Mouse (Mus musculus): ENCODE results near the gene Kdsr. TPM values are rescaled to one million over a fixed set of nuclear protein-coding genes. Genes with fewer than 3 reads are reported as not detected.

The Kdsr gene
- polyA plus RNA-seq, 1 experiment from 2014 or later, result 13.2 TPM

DNA sequence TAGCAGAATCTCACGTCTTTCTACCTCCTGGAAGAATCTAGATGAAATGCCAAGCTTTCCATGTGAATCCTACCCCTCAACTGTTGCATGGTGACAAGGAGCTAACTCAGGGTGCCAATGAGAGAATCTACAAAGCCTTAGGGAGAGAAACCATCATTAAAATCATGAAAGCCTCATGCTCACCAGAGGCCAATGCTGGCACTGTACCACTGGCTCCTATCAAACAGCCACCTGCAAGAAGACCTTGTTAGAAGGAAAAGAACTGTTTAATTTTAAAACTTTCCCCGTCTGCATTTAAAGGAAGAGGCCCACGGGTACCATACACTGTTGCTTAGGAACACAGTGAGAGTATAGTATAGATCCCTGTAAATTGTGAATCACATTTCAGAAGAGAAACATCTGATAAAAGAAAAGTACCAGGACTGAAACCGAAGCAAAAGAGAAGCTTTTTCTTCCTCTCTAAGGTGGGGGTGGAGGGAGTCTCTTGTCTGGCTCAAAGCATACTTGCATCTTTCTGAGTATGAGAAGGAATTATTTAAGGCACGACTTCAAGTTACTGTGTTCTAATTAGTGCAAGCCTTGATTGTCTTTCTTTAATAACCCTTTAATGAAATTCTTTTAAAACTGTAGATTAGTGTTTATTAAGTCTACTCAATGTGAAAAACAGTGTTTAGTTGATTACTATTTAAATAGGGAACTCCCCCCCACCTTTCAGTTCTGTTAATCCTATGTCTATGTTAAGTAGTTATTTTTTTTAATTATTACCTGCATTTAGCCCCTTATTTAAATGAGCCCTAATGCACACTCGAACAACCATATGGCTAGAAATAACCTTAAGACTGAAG lies 52.3 kb downstream of the Kdsr start:
- Histone ChIP-seq H3K9me3 (no peaks in the 10 kb centered on the region), H3K4me2 (replicated peaks) (no peak overlapping the region), H3K4me1 (replicated peaks) (peaks cover 6% of the 10 kb centered on the region; the same call in 1 of the 2 replicates), H3K36me3 (no peaks in the 10 kb centered on the region), H3K27me3 (replicated peaks) (no peaks in the 10 kb centered on the region), H3K4me3 (replicated peaks) (no peak overlapping the region), H3K9ac (no peak overlapping the region), H3K27ac (no peak overlapping the region)
- ATAC-seq, result no peak
- 78% methylated on average over 6 of the region's 6 CpGs for WGBS

DNA sequence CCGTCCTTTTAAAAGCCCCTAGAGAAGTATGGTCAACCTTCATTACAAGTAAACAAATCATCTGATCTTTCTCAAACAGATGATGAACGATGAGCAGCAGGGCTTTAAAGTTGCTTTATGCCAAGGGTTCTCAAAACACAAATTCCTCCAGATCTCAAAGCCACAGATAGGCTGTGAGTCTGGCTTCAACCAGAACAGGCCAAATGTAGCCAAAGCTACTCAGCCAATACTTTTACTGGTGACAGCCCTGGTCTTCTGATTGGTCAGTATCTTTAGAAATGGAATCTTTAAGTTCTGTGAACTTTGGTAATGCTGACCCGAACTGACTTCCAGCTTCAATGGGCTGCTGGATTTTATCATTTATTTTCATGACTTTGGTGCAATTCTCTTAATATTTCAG lies 56.3 kb downstream of the Kdsr start:
- Histone ChIP-seq H3K4me2 (replicated peaks) (no peak overlapping the region), H3K36me3 (no peaks in the 10 kb centered on the region), H3K4me3 (replicated peaks) (no peak overlapping the region), H3K9me3 (no peaks in the 10 kb centered on the region), H3K27me3 (replicated peaks) (no peaks in the 10 kb centered on the region), H3K27ac (no peak overlapping the region), H3K4me1 (replicated peaks) (no peaks in the 10 kb centered on the region), H3K9ac (no peak overlapping the region)
- ATAC-seq, result no peak
- 54% methylated on average over 3 of the region's 3 CpGs for WGBS

DNA sequence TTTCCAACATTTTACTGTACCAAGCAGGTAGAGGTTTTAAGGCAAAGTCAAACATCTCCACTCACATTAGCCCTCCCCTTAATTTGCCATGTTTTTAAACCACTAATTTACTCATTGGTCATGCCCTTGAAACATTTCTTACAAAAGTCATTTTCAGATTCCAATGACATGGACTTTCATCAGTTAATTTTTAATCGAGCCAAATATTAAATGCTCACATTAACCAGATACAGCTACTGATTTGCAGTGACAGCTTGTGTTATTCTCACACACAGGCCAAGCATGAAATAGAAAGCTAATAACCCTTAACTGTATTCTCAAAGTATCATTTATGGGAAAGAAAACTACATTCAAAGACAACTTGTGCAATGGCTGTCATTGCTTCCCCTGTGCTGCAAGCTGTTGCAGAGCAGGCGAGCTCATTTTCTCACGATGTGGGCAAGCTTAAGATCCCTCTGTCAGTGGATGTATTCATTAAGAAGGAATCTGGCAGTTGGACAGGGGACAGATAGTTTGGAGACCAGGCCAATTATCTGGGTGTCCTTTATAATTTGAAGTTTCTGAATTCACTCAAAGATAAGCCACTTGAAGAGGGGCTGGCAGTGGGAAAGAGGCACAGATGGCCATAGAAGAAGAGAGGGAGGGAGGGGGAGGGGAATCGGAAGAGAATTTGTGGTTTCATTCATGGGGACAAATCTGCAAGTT lies 56.9 kb downstream of the Kdsr start:
- H3K4me2 ChIP-seq (replicated peaks), result no peak overlapping the region
- H3K9me3 ChIP-seq, result no peaks in the 10 kb centered on the region
- H3K27ac ChIP-seq, result no peak overlapping the region
- no peak overlapping the region for H3K9ac ChIP-seq
- WGBS, result 58% methylated on average over 4 of the region's 4 CpGs
- no peaks in the 10 kb centered on the region for H3K27me3 ChIP-seq (replicated peaks)
- H3K4me3 ChIP-seq (replicated peaks), result no peak overlapping the region
- H3K4me1 ChIP-seq (replicated peaks), result no peaks in the 10 kb centered on the region
- no peaks in the 10 kb centered on the region for H3K36me3 ChIP-seq
- ATAC-seq, result no peak

DNA sequence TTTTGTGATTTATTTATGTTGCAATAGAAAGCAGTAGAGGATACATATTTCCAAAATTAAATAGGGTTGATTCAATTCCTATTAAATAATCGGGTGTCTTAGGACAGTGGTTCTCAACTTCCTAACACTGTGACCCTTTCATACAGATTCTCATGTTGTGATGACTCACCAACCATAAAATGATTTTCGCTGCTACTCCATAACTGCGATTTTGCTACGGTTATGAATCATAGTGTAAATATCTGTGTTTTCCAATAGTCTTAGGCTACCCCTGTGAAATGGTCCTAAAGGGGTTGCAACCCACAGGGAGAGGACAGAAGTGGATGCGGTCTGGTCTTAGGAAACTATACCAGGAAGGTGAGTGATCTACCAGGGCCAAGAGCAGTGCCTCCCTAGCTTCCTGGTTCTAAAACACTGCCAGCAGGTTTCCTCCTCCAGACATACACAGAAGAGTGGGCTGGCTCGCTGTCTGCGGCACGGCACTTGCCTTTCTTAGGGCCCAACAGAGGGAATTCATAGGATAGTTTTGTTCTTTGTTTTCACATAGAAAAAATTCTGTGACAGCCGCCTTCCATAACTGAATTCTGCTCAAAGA lies 58.9 kb downstream of the Kdsr start:
- Histone ChIP-seq H3K9ac (no peak overlapping the region), H3K27me3 (replicated peaks) (no peaks in the 10 kb centered on the region), H3K4me3 (replicated peaks) (no peak overlapping the region), H3K4me2 (replicated peaks) (no peak overlapping the region), H3K4me1 (replicated peaks) (no peaks in the 10 kb centered on the region), H3K27ac (no peak overlapping the region), H3K9me3 (no peaks in the 10 kb centered on the region), H3K36me3 (no peaks in the 10 kb centered on the region)
- WGBS, result 78% methylated on average over 9 of the region's 9 CpGs
- ATAC-seq, result peak; percentile 59

DNA sequence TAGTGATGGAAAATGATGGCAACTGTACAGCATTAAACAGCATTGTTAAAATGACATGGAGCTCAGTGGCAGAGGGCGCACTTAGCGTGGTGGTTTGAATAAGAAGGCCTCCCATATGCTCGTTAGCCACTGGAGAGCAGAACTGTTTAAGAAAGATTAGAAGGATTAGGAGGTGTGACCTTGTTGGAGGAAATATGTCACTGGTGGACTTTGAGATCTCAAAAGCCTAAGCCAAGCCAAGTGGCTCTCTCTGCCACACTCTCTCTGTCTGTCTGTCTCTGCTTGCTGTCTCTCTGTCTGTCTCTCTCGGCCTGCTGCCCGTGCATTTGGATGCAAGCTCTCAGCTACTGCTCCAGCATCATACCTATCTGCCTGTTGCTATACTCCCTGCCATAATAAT lies 63.1 kb downstream of the Kdsr start:
- H3K9me3 ChIP-seq, result no peaks in the 10 kb centered on the region
- H3K27me3 ChIP-seq (replicated peaks), result no peaks in the 10 kb centered on the region
- H3K4me3 ChIP-seq (replicated peaks), result no peak overlapping the region
- no peaks in the 10 kb centered on the region for H3K4me1 ChIP-seq (replicated peaks)
- H3K9ac ChIP-seq, result no peak overlapping the region
- no peak overlapping the region for H3K27ac ChIP-seq
- no peak overlapping the region for H3K4me2 ChIP-seq (replicated peaks)
- no peak for ATAC-seq
- no peaks in the 10 kb centered on the region for H3K36me3 ChIP-seq
- 91% methylated on average over 5 of the region's 5 CpGs for WGBS

DNA sequence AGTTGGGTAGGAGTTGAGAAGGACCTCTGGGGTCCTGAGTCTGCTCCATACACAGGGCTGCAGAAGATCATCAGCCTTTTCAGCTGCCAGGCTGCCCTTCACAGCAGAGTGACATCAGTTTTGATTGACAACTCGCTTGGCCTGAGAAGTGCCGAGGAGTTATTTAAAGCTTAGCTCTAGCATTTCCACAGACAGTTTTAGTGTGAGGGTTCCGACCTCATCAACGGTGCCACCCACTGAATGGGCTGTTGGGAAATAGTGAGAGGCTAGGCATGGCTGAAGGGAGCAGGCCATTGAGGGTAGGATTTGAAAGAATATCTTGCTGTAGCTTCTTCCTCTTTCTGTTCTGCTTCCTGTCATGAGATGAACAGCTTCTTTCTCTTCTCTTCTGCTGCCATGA lies 63.9 kb downstream of the Kdsr start:
- Histone ChIP-seq H3K9me3 (no peaks in the 10 kb centered on the region), H3K36me3 (no peaks in the 10 kb centered on the region), H3K4me1 (replicated peaks) (no peaks in the 10 kb centered on the region), H3K4me2 (replicated peaks) (no peak overlapping the region), H3K9ac (no peak overlapping the region), H3K27ac (no peak overlapping the region), H3K27me3 (replicated peaks) (no peaks in the 10 kb centered on the region), H3K4me3 (replicated peaks) (no peak overlapping the region)
- ATAC-seq, result no peak
- 86% methylated on average over 4 of the region's 4 CpGs for WGBS

DNA sequence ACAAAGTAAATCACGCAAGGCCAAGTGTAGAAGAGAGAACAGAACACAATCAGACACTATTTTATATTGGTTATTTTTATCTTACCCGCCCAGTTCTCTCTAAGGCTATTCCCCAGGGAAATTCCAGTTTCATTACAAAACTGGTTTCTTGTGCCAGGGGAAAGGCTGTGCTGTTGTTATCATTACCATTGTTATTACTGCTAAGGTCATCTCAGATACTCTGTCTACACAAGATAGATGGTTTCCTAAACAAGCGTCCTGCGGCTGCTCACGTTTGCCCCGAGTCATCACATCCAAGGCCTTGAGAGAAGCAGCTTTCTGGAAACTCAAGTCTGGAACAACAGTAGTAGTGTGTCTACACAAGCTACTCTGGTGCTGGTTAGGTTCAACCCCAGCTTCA lies 65.2 kb downstream of the Kdsr start:
- no peak for ATAC-seq
- H3K4me1 ChIP-seq (replicated peaks), result no peaks in the 10 kb centered on the region
- no peak overlapping the region for H3K27ac ChIP-seq
- H3K27me3 ChIP-seq (replicated peaks), result no peaks in the 10 kb centered on the region
- 71% methylated on average over 6 of the region's 6 CpGs for WGBS
- no peak overlapping the region for H3K9ac ChIP-seq
- no peaks in the 10 kb centered on the region for H3K36me3 ChIP-seq
- no peak overlapping the region for H3K4me3 ChIP-seq (replicated peaks)
- H3K9me3 ChIP-seq, result no peaks in the 10 kb centered on the region
- H3K4me2 ChIP-seq (replicated peaks), result no peak overlapping the region

DNA sequence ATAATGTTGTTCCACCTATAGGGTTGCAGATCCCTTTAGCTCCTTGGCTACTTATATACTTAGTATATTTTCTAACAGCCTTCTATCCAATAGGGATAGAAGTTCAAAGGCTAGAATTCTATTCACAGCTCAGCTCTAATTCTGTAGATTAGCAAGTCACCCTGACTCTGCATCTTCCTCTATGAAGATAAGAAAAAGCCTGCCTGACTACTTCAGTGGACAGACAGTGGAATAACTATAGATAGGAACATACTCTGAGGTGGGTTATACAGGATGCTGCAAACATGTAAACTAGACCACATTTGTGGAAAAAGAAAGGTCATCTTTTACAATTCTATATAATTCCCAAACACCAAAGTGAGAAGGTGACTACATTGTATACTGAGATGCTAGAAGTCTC lies 66.9 kb downstream of the Kdsr start:
- no peak overlapping the region for H3K9ac ChIP-seq
- H3K36me3 ChIP-seq, result no peaks in the 10 kb centered on the region
- no peaks in the 10 kb centered on the region for H3K9me3 ChIP-seq
- no peaks in the 10 kb centered on the region for H3K27me3 ChIP-seq (replicated peaks)
- no peak overlapping the region for H3K27ac ChIP-seq
- ATAC-seq, result no peak
- no peak overlapping the region for H3K4me2 ChIP-seq (replicated peaks)
- H3K4me3 ChIP-seq (replicated peaks), result no peak overlapping the region
- no peaks in the 10 kb centered on the region for H3K4me1 ChIP-seq (replicated peaks)

DNA sequence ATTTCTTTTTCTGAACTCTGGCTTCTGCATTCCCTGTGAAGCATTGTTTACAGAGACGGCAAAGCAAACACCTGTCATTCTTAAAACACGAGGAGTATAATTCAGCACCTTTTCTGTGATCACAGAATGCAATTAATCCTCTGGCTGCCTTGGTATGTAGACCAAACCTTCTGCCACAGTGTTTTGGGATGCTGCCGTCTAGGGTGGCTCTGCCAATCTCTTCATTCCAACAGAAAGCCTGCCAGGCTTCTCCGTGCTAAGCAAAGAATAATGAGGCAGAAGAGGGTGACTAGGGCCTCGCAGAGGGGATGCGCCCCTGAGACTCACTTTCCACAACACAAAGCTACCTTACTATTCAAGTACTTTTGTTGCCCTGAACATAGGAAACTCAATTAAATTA lies 68.6 kb downstream of the Kdsr start:
- no peak overlapping the region for H3K9ac ChIP-seq
- no peaks in the 10 kb centered on the region for H3K9me3 ChIP-seq
- ATAC-seq, result no peak
- no peaks in the 10 kb centered on the region for H3K27me3 ChIP-seq (replicated peaks)
- no peak overlapping the region for H3K27ac ChIP-seq
- H3K4me2 ChIP-seq (replicated peaks), result no peak overlapping the region
- no peaks in the 10 kb centered on the region for H3K4me1 ChIP-seq (replicated peaks)
- no peak overlapping the region for H3K4me3 ChIP-seq (replicated peaks)
- whole genome bisulfite sequencing, result 77% methylated on average over 6 of the region's 6 CpGs
- no peaks in the 10 kb centered on the region; the same call in 1 of the 2 replicates for H3K36me3 ChIP-seq

DNA sequence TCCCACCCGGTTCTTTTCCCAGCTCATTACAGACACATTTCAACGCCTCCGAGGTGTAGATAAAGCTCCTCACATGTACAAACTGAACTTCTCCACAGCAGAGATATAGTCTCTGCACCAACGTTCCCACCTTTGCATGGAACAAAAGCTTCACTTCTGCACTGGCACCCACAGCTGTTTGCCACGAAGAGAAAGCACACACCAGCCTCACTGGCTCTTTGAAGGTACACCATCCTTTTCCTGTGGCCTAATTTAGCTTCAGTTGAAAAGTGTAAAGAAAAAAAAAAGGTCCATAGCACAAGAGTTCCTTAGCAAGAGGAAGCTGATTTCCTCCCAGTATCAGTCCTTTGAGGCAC lies 71.4 kb downstream of the Kdsr start:
- WGBS, result 85% methylated on average over 5 of the region's 5 CpGs
- Histone ChIP-seq H3K9ac (no peak overlapping the region), H3K36me3 (no peaks in the 10 kb centered on the region; the same call in 1 of the 2 replicates), H3K27ac (no peak overlapping the region), H3K9me3 (no peaks in the 10 kb centered on the region), H3K27me3 (replicated peaks) (no peaks in the 10 kb centered on the region), H3K4me1 (replicated peaks) (no peaks in the 10 kb centered on the region), H3K4me3 (replicated peaks) (no peak overlapping the region), H3K4me2 (replicated peaks) (no peak overlapping the region)
- no peak for ATAC-seq

DNA sequence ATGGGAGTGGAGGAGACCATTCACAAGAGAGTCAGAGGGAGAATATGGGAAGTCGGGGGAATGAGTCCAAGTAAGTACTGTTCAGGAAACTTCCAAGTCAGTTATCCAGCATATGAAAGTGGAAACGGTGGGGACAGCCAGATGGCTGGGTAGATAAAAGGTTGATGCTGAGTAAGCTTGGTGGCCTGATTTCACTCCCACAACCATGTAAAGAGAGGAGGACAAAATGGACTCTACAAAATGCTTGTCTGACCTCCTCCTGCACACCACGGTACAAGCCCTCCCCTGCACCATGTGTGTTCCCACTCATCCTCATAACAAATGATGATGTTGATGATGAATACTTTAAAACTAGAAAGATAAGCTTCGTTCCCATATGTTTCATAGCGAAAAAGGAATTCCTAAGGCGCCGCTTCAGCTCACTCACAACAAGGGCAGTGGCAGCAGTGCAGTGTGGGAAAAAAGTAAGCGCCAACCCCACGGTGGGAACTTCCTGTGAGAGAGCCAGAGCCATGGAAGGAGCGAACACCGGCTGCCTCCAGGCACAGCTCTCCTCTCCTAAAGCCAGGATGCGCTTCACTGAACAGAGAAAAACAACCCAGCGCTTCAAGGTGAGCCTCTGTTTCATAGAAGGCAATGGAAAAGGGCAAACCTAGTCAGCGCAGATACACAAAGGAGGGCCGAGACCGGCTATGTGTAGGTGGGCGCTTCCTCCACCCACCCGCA lies 71.9 kb downstream of the Kdsr start:
- no peak overlapping the region for H3K27ac ChIP-seq
- no peak overlapping the region for H3K9ac ChIP-seq
- no peaks in the 10 kb centered on the region; the same call in 1 of the 2 replicates for H3K36me3 ChIP-seq
- no peaks in the 10 kb centered on the region for H3K9me3 ChIP-seq
- ATAC-seq, result no peak
- H3K4me1 ChIP-seq (replicated peaks), result no peaks in the 10 kb centered on the region
- H3K27me3 ChIP-seq (replicated peaks), result no peaks in the 10 kb centered on the region
- 87% methylated on average over 18 of the region's 18 CpGs for WGBS
- H3K4me2 ChIP-seq (replicated peaks), result no peak overlapping the region
- H3K4me3 ChIP-seq (replicated peaks), result no peak overlapping the region

DNA sequence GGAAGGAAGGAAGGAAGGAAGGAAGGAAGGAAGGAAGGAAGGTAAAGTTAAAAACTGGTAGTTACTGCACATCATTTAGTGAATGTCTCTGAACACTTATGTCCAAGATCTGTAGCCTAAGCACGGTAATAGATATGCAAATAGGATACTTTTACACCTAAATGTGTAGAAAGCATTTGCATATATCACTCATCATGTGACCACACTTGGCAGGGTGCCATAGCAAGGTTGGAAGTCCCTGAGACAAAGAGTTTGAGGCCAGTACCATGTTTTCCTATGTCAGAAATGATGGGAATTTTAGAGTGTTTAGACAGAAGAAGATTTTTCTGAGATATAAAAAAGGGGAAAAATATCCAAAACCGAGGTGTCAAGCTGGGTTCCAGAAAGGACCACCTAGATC lies 73.8 kb downstream of the Kdsr start:
- 72% methylated on average over 2 of the region's 2 CpGs for WGBS
- no peak overlapping the region for H3K4me3 ChIP-seq (replicated peaks)
- H3K9me3 ChIP-seq, result no peaks in the 10 kb centered on the region
- ATAC-seq, result no peak
- H3K9ac ChIP-seq, result no peak overlapping the region
- no peak overlapping the region for H3K4me2 ChIP-seq (replicated peaks)
- H3K4me1 ChIP-seq (replicated peaks), result no peaks in the 10 kb centered on the region
- no peaks in the 10 kb centered on the region; the same call in 1 of the 2 replicates for H3K36me3 ChIP-seq
- no peaks in the 10 kb centered on the region for H3K27me3 ChIP-seq (replicated peaks)
- H3K27ac ChIP-seq, result no peak overlapping the region

Data from intestine, embryonic 15.5 days (tissue).